Mouse (Mus musculus): Measurements from ENCODE around the gene Lypd8.

Lypd8 gene

GRCm38 (mm10) chr11:58382471-58382870 lies 3.6 kb downstream of the Lypd8 start:
- DNase-seq (ENCODE audit: extremely low spot score, low read depth, low spot score): no peak

- no peak for DNase-seq (ENCODE audit: extremely low spot score, low read depth, low spot score)
Observed at GRCm38 (mm10) chr11:58399985-58400645, 21.3 kb downstream of the Lypd8 start.

- DNase-seq (ENCODE audit: extremely low spot score, low read depth, low spot score): no peak
Observed at GRCm38 (mm10) chr11:58400655-58401054, 21.8 kb downstream of the Lypd8 start.

DNA sequence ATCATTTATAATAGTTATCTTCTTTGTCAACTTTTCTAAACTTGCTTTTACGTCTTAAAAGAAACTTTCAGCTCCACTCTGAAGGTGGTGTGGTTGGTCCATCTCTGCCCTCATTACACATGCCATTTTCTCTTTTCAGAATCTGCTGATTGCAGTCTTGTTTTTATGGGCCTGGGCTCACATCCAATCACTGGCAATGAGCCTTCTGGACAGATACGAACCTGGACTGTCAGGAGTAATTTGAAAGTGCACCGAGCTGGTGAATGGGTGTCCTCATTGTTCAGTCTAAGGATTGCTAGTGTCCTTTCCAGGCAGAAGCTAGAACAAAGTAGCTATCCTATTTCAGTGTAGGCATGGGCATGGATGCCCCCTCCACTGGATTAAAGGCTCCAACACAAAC lies 29.2 kb downstream of the Lypd8 start:
- DNase-seq (ENCODE audit: extremely low spot score, low read depth, low spot score): no peak

GRCm38 (mm10) chr11:58418336-58418735 lies 39.5 kb downstream of the Lypd8 start:
- no peak for DNase-seq (ENCODE audit: extremely low spot score, low read depth, low spot score)

GRCm38 (mm10) chr11:58420815-58421214 lies 42.0 kb downstream of the Lypd8 start, which contains the start of gene 1810065E05Rik:
1810065E05Rik (plus strand) TSS chr11:58421111.
- no peak for DNase-seq (ENCODE audit: extremely low spot score, low read depth, low spot score)

- no peak for DNase-seq (ENCODE audit: extremely low spot score, low read depth, low spot score)
Observed at GRCm38 (mm10) chr11:58432259-58432658, 53.4 kb downstream of the Lypd8 start, which contains the start of gene Gm12253. Gm12253 (plus strand) TSS chr11:58432559.

GRCm38 (mm10) chr11:58437866-58438265 lies 59.0 kb downstream of the Lypd8 start:
- DNase-seq (ENCODE audit: extremely low spot score, low read depth, low spot score): peak; percentile 73

All from hindlimb bud, embryonic 11.5 days (tissue).